Mouse (Mus musculus) liver, embryonic 12.5 days (tissue): ENCODE measurements around the gene Rbpj. TPM values are rescaled to one million over a fixed set of nuclear protein-coding genes. Genes with fewer than 3 reads are reported as not detected.

Experiments used
- ATAC-seq: fragments of 200-750 bp; cut with Nextera tagmentation; 2 replicates; pipeline ENCODE4 v1.8.0; 2017; ENCODE audit warnings: moderate number of reproducible peaks, mild to moderate bottlenecking, moderate library complexity
- H3K27ac ChIP-seq: fragments of 300-500 bp; sonication (generic); 2 replicates; pipeline ENCODE4 v1.5.1; 2016; ENCODE audit warnings: mild to moderate bottlenecking
- H3K27me3 ChIP-seq: fragments of 300-500 bp; sonication (generic); replicated peaks from 2 replicates; pipeline ENCODE4 v1.6.1; 2016; ENCODE audit warnings: mild to moderate bottlenecking, moderate library complexity
- H3K36me3 ChIP-seq: fragments of 300-500 bp; sonication (generic); 2 replicates; pipeline ENCODE4 v1.6.1; 2016; ENCODE audit warnings: mild to moderate bottlenecking, moderate library complexity
- H3K4me1 ChIP-seq: fragments of 300-500 bp; sonication (generic); 2 replicates; pipeline ENCODE4 v1.6.1; 2016
- H3K4me2 ChIP-seq: fragments of 300-500 bp; sonication (generic); 2 replicates; pipeline ENCODE4 v1.6.1; 2016; ENCODE audit warnings: mild to moderate bottlenecking, moderate library complexity
- H3K4me3 ChIP-seq: fragments of 300-500 bp; sonication (generic); 2 replicates; pipeline ENCODE4 v1.5.1; 2016; ENCODE audit warnings: mild to moderate bottlenecking, moderate library complexity
- H3K9ac ChIP-seq: fragments of 300-500 bp; sonication (generic); 2 replicates; pipeline ENCODE4 v1.6.1; 2016; ENCODE audit warnings: mild to moderate bottlenecking, moderate library complexity
- H3K9me3 ChIP-seq: fragments of 300-500 bp; sonication (generic); replicated peaks from 2 replicates; pipeline ENCODE4 v1.6.1; 2016; ENCODE audit warnings: mild to moderate bottlenecking, moderate library complexity
- WGBS: fragments of 180-500 bp; shearing (Covaris S2); methylation state at CpG from one replicate; pipeline ENCODE4 v1.1.7; 2016; ENCODE audit not compliant: insufficient replicate concordance; 5-methylcytosine and 5-hydroxymethylcytosine counted together
- polyA plus RNA-seq: library from polyadenylated mRNA; unstranded; fragments of >200 nt; fragmentation: Nextera tagmentation; extraction: Ambion mirVana; gene quantifications from 2 replicates; pipeline ENCODE4 v1.2.1, GENCODE M21; 2016

Gene Rbpj
- polyA plus RNA-seq, 1 experiment from 2014 or later, result 14.4 TPM

DNA sequence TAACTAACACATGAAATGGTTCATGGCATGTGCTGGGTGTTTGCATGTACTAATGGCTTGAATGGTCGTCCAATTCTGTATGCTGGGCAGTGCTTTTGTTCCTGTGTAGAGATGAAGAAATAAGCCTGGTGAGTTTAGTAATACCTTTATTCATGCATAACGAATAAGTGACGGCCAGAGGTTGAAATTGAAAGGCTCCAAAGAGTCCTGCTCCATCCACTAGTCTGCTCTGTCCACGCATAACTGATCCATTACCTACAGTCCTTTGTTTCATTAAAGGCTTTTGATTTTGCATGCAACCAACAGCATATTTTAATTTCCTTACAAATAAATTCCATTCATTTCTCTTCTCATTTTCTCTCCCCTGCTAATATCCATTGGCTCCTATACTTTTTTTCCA, 53.2 kb downstream of the Rbpj start:
- Histone ChIP-seq H3K9me3 (no peaks in the 10 kb centered on the region), H3K27me3 (no peaks in the 10 kb centered on the region), H3K4me1 (no peaks in the 10 kb centered on the region), H3K4me2 (no peak overlapping the region), H3K36me3 (no peaks in the 10 kb centered on the region), H3K4me3 (no peak overlapping the region), H3K27ac (no peak overlapping the region), H3K9ac (no peak overlapping the region)
- no peak for ATAC-seq
- WGBS, result 69% methylated on average over 4 of the region's 4 CpGs

GRCm38 (mm10) chr5:53519998-53520577, 54.1 kb downstream of the Rbpj start:
- H3K4me3 ChIP-seq, result no peak overlapping the region
- no peak overlapping the region for H3K9ac ChIP-seq
- WGBS, result 80% methylated on average over 10 of the region's 10 CpGs

DNA sequence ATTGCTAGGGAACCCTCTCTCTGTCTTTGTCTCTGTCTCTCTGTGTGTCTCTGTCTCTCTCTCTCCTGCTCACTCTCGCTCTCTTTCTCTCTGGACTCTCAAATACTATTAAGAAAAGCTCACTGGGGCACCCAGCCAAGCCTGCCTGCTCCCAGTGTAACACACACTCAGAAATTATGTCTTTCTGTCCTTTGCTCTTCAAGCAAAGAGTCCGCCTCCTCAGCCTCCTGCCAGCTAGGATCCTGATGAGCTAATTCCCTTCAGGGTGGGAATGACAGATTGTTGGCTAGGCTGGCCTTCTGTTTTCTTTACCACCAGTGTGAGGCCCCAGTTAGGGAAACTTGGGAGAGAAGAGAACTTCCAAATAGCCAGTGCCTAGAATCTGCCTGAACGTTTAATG, 57.1 kb downstream of the Rbpj start:
- Histone ChIP-seq H3K36me3 (no peaks in the 10 kb centered on the region), H3K4me1 (no peaks in the 10 kb centered on the region), H3K9me3 (no peaks in the 10 kb centered on the region), H3K27ac (no peak overlapping the region), H3K9ac (no peak overlapping the region), H3K4me3 (no peak overlapping the region), H3K27me3 (no peaks in the 10 kb centered on the region), H3K4me2 (no peak overlapping the region)
- WGBS, result 48% methylated on average over 3 of the region's 3 CpGs
- no peak for ATAC-seq

More at GRCm38 (mm10) chr5:53519998-53520577, 54.1 kb downstream of the Rbpj start:
- H3K36me3 ChIP-seq, result no peaks in the 10 kb centered on the region
- ATAC-seq, result no peak
- no peak overlapping the region for H3K4me2 ChIP-seq
- no peaks in the 10 kb centered on the region for H3K27me3 ChIP-seq
- no peaks in the 10 kb centered on the region for H3K4me1 ChIP-seq
- no peaks in the 10 kb centered on the region for H3K9me3 ChIP-seq
- H3K27ac ChIP-seq, result no peak overlapping the region

DNA sequence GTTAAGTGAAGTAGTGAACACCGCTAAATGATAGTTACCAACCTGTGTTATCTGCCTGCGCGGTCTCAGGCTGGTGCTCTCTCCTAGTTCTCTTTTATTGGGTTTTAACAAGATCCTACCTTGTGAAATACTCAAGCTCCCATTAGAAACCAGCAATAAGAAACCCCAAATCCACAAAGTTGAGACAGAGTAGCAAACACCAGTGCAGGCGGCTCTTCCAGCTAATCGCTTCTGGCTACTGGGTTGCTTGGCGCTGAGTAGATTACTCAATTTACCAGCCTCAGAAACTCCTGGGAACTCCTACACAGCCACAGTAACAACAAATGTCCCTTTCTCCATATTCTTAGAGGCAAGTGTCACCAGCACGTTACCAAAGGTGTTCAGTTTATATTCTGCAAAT, 58.2 kb downstream of the Rbpj start:
- Histone ChIP-seq H3K4me1 (no peaks in the 10 kb centered on the region), H3K9me3 (no peaks in the 10 kb centered on the region), H3K27ac (no peak overlapping the region), H3K4me3 (no peak overlapping the region), H3K36me3 (no peaks in the 10 kb centered on the region), H3K9ac (no peak overlapping the region), H3K27me3 (no peaks in the 10 kb centered on the region), H3K4me2 (no peak overlapping the region)
- no peak for ATAC-seq
- 83% methylated on average over 7 of the region's 7 CpGs for WGBS

DNA sequence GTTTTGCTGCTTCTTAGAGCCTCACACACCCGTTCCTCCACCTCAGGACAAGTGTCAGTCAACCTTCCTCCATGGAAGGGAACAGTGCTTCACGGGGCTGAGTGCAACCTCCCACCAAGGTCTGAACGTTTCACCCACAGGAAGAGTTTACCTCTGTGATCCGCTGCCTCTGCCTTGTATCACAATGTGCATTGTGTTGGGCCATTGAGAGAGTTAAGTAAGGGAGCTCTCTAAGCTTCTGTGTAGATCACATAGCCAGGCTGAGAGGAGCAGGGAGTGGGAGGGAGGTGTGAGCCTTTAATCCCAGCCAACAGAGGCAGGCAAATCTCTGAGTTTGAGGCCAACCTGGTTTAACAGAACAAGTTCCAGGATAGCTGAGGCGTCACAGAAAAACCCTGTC, 58.9 kb downstream of the Rbpj start:
- Histone ChIP-seq H3K9me3 (no peaks in the 10 kb centered on the region), H3K36me3 (no peaks in the 10 kb centered on the region), H3K4me1 (no peaks in the 10 kb centered on the region), H3K4me3 (no peak overlapping the region), H3K27me3 (no peaks in the 10 kb centered on the region), H3K27ac (no peak overlapping the region), H3K9ac (no peak overlapping the region), H3K4me2 (no peak overlapping the region)
- 61% methylated on average over 5 of the region's 5 CpGs for WGBS
- no peak for ATAC-seq

- H3K9ac ChIP-seq, result no peak overlapping the region
- no peaks in the 10 kb centered on the region for H3K27me3 ChIP-seq
- H3K27ac ChIP-seq, result no peak overlapping the region
- H3K4me2 ChIP-seq, result no peak overlapping the region
- 67% methylated on average over 20 of the region's 20 CpGs for WGBS
- H3K4me3 ChIP-seq, result no peak overlapping the region
- H3K4me1 ChIP-seq, result no peaks in the 10 kb centered on the region
- no peaks in the 10 kb centered on the region for H3K36me3 ChIP-seq
- no peaks in the 10 kb centered on the region for H3K9me3 ChIP-seq
- no peak for ATAC-seq
Measured at GRCm38 (mm10) chr5:53525305-53526069, 59.5 kb downstream of the Rbpj start.

DNA sequence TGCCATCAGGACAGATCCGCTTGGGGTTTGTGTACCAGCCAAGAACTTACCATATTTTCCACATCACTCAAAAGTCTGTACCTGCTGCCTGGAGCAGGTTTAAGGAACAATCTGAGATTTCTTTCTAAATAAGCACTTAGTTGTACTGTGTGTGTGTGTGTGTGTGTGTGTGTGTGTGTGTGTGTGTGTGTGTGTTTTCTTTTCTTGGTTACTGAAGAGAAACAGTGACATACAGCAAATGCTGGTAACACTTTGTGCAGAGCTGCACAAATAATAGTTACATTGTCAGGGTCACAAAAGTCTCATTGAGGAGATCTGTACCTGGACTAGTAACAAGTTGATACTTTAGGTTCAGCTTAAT, 60.1 kb downstream of the Rbpj start:
- Histone ChIP-seq H3K9ac (no peak overlapping the region), H3K4me3 (no peak overlapping the region), H3K4me2 (no peak overlapping the region), H3K36me3 (no peaks in the 10 kb centered on the region), H3K4me1 (no peaks in the 10 kb centered on the region), H3K27ac (no peak overlapping the region), H3K9me3 (no peaks in the 10 kb centered on the region), H3K27me3 (no peaks in the 10 kb centered on the region)
- ATAC-seq, result no peak
- WGBS, result 59% methylated on average over 1 of the region's 1 CpGs

GRCm38 (mm10) chr5:53529846-53530245, 63.9 kb downstream of the Rbpj start:
- no peaks in the 10 kb centered on the region for H3K27me3 ChIP-seq
- WGBS, result 72% methylated on average over 1 of the region's 1 CpGs
- no peaks in the 10 kb centered on the region for H3K4me1 ChIP-seq
- H3K36me3 ChIP-seq, result no peaks in the 10 kb centered on the region
- H3K27ac ChIP-seq, result no peak overlapping the region
- H3K9me3 ChIP-seq, result no peaks in the 10 kb centered on the region
- no peak for ATAC-seq
- H3K4me2 ChIP-seq, result no peak overlapping the region
- H3K9ac ChIP-seq, result no peak overlapping the region
- no peak overlapping the region for H3K4me3 ChIP-seq

DNA sequence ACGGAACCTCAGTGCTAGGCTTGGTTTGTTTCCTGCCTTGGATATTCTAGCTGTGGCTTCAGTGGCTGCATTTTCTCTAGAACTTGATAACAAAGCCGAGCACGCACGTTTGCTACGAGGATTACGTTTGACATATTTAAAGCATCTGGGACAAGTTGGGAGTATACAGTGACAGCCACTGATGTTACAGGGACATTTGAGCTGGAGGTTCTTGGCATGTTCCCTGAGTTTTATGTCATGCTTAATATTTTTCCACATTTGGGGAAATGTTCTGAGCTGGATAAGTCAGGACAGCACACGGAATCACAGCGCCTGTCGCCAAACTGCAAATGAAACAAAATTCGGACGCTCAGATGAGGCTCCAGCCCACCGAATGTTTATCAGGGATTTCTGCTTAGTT, 69.1 kb downstream of the Rbpj start:
- Histone ChIP-seq H3K4me3 (no peak overlapping the region), H3K27me3 (no peaks in the 10 kb centered on the region), H3K27ac (no peak overlapping the region), H3K9me3 (no peaks in the 10 kb centered on the region), H3K9ac (no peak overlapping the region), H3K4me1 (no peaks in the 10 kb centered on the region), H3K4me2 (no peak overlapping the region), H3K36me3 (no peaks in the 10 kb centered on the region)
- ATAC-seq, result no peak
- 68% methylated on average over 12 of the region's 12 CpGs for WGBS

DNA sequence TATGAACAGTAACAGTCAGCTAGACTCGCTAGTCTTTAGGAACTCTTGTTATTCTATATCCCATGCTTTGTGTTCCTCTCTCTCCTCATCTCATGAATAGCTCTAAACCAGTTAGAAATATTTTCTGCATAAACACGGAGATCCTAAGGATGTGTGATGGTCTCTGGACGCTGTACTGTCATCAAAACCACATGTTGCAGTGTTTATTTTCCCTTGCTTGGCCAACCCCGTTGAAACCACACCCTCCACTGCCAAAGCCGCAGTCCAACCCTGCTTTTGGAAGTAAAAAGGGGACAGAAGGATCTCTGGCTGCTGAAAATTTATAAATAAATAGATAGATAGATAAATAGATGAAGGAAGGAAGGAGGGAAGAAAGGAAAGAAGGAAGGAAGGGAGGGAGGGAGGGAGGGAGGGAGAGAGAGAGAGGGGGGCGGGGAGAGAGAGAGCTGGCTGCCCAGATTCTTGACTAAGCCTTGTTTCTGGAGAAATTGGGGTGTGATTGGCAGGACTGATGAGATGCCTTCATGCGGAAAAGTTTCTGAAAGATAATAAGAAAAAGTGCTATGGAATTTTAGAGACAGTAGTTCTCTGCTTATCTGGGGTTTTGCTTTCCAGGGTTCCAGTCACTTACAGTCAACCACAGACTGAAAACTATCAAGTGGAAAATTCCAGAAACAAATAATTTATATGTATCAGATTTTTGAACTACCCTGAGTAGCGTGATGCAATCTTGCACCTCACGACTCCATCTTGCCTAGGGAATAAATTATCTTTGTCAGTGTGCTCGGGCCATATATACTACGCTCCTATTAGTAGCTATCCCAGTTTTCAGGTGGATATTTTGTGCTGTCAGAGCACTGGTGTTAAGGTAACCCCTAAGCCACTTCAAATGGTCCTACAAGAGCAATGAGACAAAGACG, 70.9 kb downstream of the Rbpj start:
- 64% methylated on average over 12 of the region's 12 CpGs for WGBS

DNA sequence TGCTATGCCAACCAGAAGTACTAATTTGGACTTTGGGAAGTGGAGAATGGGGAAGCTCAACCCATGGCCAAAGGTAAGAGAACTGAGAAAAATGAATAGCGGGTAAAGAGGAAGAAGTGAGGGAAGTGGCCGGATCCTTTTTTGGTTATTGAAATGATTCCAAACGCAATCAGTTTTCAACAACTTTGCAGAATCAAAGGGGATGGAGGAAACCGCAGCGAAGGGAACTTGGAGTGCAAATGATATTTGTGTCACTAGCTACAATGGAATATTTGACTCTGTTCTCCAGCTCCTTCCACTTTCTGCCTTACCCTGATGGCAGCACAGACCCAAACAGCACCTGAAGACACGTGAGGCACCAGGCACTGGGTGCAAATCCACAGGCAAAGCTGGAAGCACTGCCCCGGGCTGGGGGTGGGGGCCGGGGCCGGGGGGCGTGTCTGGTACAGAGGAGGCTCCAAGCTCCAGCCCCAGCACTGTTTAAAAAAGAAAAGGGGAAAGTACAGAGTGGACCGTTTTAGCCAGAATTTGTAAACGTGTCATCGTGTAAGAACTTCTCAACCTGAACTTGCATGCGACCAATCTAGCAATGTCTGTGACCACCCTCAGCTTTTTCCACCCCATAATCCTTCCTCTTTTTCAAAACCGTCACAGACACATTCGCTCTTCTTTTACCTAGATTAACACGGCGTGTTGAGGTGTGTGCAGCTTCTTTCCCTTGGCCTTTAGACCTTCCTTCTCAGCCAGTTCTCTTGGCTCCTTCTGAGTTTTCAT, 74.1 kb downstream of the Rbpj start:
- Histone ChIP-seq H3K36me3 (no peaks in the 10 kb centered on the region), H3K4me2 (no peak overlapping the region), H3K9ac (no peak overlapping the region), H3K9me3 (no peaks in the 10 kb centered on the region), H3K4me3 (no peak overlapping the region), H3K4me1 (no peaks in the 10 kb centered on the region), H3K27me3 (no peaks in the 10 kb centered on the region), H3K27ac (no peak overlapping the region)
- no peak for ATAC-seq
- WGBS, result 53% methylated on average over 18 of the region's 18 CpGs

More for the DNA sequence above, 70.9 kb downstream of the Rbpj start:
- no peaks in the 10 kb centered on the region for H3K4me1 ChIP-seq
- no peaks in the 10 kb centered on the region for H3K9me3 ChIP-seq
- no peaks in the 10 kb centered on the region for H3K27me3 ChIP-seq
- ATAC-seq, result no peak
- no peak overlapping the region for H3K27ac ChIP-seq
- no peak overlapping the region for H3K4me2 ChIP-seq
- no peaks in the 10 kb centered on the region for H3K36me3 ChIP-seq
- H3K9ac ChIP-seq, result no peak overlapping the region
- no peak overlapping the region for H3K4me3 ChIP-seq
